Mouse (Mus musculus): ENCODE measurements around the gene Jmjd6. TPM values are rescaled to one million over a fixed set of nuclear protein-coding genes. Genes with fewer than 3 reads are reported as not detected.

The Jmjd6 gene
- 34.9 and 44.1 TPM in 2 replicates for polyA plus RNA-seq (2012; rRNA removed)

GRCm38 (mm10) chr11:116843261-116844233 lies at the start of gene Jmjd6, which contains the start of gene Mettl23:
Gene Jmjd6, minus strand, starts transcription at chr11:116843449.
Gene Mettl23, plus strand, starts transcription at chr11:116843278.
- TF ChIP-seq POLR2A (IDR thresholded peaks at IDR 0.05; ENCODE audit: borderline replicate concordance, extremely low read depth, insufficient read depth, insufficient read length, poor library complexity, severe bottlenecking) (peak; percentile 27; the same call in 1 of the 2 replicates), CTCF (IDR thresholded peaks at IDR 0.05; ENCODE audit: borderline replicate concordance, extremely low read depth, insufficient read depth, insufficient read length) (no peak)
- peak; percentile 99 for DNase-seq (ENCODE audit: low read depth)

DNA sequence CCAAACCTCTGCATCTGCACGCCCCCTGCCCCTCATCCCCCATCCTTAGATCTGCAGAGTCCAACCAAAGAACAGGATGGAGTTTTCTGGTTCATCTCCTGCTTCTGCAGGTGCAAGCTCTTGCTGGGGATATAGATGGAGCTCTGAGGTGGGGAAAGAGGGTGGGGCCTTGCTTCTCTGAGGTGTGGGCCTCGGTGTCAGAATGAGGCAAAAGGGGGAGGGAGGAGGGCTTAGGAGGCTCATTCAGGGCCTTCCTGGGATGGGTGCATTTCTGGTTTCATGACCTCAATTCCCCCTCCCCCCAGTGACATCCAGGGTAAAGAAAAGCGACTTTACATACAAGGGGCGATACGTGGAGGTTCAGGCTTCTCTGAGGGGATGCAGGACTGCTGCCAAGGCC lies 43.9 kb upstream of the Jmjd6 start:
- TF ChIP-seq CTCF (IDR thresholded peaks at IDR 0.05; ENCODE audit: borderline replicate concordance, extremely low read depth, insufficient read depth, insufficient read length) (no peak), POLR2A (IDR thresholded peaks at IDR 0.05; ENCODE audit: borderline replicate concordance, extremely low read depth, insufficient read depth, insufficient read length, poor library complexity, severe bottlenecking) (no peak)
- DNase-seq (ENCODE audit: low read depth): no peak

GRCm38 (mm10) chr11:116885275-116886151 lies 42.3 kb upstream of the Jmjd6 start:
- peak; percentile 96 for TF ChIP-seq CTCF (IDR thresholded peaks at IDR 0.05; ENCODE audit: borderline replicate concordance, extremely low read depth, insufficient read depth, insufficient read length)
- no peak for TF ChIP-seq POLR2A (IDR thresholded peaks at IDR 0.05; ENCODE audit: borderline replicate concordance, extremely low read depth, insufficient read depth, insufficient read length, poor library complexity, severe bottlenecking)
- DNase-seq (ENCODE audit: low read depth): peak; percentile 93

GRCm38 (mm10) chr11:116884061-116884460 lies 40.8 kb upstream of the Jmjd6 start:
- DNase-seq (ENCODE audit: low read depth): no peak
- TF ChIP-seq POLR2A (IDR thresholded peaks at IDR 0.05; ENCODE audit: borderline replicate concordance, extremely low read depth, insufficient read depth, insufficient read length, poor library complexity, severe bottlenecking) (no peak), CTCF (IDR thresholded peaks at IDR 0.05; ENCODE audit: borderline replicate concordance, extremely low read depth, insufficient read depth, insufficient read length) (no peak)

GRCm38 (mm10) chr11:116882446-116882845 lies 39.2 kb upstream of the Jmjd6 start:
- TF ChIP-seq CTCF (IDR thresholded peaks at IDR 0.05; ENCODE audit: borderline replicate concordance, extremely low read depth, insufficient read depth, insufficient read length) (no peak), POLR2A (IDR thresholded peaks at IDR 0.05; ENCODE audit: borderline replicate concordance, extremely low read depth, insufficient read depth, insufficient read length, poor library complexity, severe bottlenecking) (no peak)
- no peak for DNase-seq (ENCODE audit: low read depth)

DNA sequence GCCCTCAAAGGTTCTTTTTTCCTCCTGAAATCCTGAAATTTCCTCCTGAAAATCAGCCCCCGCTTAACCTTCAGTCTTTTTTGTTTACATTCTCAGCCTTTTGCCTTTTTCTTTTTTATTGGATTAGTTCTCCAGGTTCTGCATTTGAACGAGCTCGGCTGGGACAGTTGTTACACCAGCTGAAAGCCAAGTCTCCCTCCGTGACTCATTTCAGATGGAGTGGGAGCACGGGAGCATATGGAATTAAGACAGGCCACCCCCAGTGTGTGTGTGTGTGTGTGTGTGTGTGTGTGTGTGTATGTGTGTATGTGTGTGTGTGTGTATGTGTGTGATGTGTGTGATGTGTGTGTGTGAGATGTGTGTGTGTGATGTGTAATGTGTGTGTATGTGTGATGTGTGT lies 38.2 kb upstream of the Jmjd6 start:
- TF ChIP-seq POLR2A (IDR thresholded peaks at IDR 0.05; ENCODE audit: borderline replicate concordance, extremely low read depth, insufficient read depth, insufficient read length, poor library complexity, severe bottlenecking): no peak
- TF ChIP-seq CTCF (IDR thresholded peaks at IDR 0.05; ENCODE audit: borderline replicate concordance, extremely low read depth, insufficient read depth, insufficient read length): no peak
- no peak for DNase-seq (ENCODE audit: low read depth)

- TF ChIP-seq CTCF (IDR thresholded peaks at IDR 0.05; ENCODE audit: borderline replicate concordance, extremely low read depth, insufficient read depth, insufficient read length) (no peak), POLR2A (IDR thresholded peaks at IDR 0.05; ENCODE audit: borderline replicate concordance, extremely low read depth, insufficient read depth, insufficient read length, poor library complexity, severe bottlenecking) (no peak)
- DNase-seq (ENCODE audit: low read depth): peak; percentile 56
Observed at GRCm38 (mm10) chr11:116880839-116881238, 37.6 kb upstream of the Jmjd6 start.

DNA sequence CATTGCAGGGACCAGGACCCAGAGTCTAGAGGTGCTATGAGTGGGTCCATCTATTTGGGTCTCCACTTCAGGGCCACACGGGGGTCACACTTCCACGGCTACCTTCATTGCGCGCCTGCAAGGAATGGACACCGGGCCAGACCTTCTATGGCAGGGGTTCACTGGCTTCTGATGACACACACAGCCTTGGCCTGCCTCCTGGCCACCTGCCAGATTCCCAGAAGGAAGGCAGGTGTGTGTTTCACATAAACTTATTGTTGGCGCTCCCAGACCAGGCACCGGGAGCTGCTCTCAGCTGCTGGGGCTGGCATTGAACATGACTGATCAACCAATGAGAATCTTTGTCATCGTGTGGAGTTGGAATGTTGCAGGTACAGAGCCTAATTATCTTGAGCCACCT lies 35.2 kb upstream of the Jmjd6 start:
- TF ChIP-seq POLR2A (IDR thresholded peaks at IDR 0.05; ENCODE audit: borderline replicate concordance, extremely low read depth, insufficient read depth, insufficient read length, poor library complexity, severe bottlenecking): no peak
- no peak for TF ChIP-seq CTCF (IDR thresholded peaks at IDR 0.05; ENCODE audit: borderline replicate concordance, extremely low read depth, insufficient read depth, insufficient read length)
- DNase-seq (ENCODE audit: low read depth): no peak

DNA sequence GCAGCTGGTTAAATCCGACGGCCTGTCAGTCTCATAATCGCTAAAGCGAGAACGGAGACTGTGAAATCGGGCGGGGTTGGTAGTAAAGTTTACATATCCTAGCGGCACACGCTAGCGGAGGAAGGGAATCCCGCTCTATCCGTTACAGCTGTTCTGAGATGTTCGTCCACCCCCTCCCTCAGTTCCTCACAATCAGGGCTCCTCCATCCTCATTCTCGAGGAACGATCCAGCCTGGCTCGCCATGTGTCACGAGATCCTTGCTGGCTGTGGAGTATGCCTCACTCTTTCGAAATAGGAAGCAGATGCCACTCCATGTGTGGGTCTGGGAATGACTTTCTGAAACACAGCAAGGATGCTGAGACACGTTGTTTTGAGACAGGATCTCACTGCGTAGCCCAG lies 30.7 kb upstream of the Jmjd6 start:
- no peak for TF ChIP-seq POLR2A (IDR thresholded peaks at IDR 0.05; ENCODE audit: borderline replicate concordance, extremely low read depth, insufficient read depth, insufficient read length, poor library complexity, severe bottlenecking)
- peak; percentile 25 for DNase-seq (ENCODE audit: low read depth)

DNA sequence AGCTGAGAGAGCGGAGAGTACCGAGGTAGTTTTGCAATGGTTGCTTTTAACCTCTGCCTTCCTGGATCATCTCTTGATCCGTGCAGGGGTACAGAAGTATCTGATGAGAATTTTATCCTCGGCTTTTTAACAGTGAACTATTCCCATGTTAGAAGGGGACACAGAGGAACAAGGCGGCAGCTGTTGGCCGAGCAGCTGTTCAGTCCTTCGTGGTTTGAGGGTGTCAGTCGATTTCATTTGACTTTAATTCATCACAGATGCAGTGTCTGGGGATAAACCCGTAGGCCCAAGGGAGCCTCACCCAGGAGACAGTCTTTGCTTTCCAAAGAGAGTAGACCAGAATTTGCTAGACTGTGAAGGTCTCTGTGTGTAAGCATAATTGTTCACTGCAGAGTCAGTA lies 28.3 kb upstream of the Jmjd6 start:
- TF ChIP-seq POLR2A (IDR thresholded peaks at IDR 0.05; ENCODE audit: borderline replicate concordance, extremely low read depth, insufficient read depth, insufficient read length, poor library complexity, severe bottlenecking): no peak
- no peak for TF ChIP-seq CTCF (IDR thresholded peaks at IDR 0.05; ENCODE audit: borderline replicate concordance, extremely low read depth, insufficient read depth, insufficient read length)
- no peak for DNase-seq (ENCODE audit: low read depth)

DNA sequence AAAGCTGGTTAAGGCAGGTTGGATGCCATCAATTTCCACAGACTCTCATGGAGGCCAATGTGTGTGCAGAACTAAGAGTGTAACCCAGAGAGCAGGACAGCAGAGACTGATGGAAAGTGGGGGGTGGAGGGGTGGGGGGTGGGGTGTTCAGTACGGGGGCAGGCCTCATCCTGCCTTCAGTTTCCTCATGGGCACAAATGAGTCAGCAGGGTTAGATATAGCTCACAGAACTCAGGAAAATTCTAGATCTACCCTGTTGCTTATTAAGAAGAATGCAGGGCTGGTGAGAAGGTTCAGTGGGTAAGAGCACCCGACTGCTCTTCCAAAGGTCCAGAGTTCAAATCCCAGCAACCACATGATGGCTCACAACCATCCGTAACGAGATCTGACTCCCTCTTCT lies 26.4 kb upstream of the Jmjd6 start:
- TF ChIP-seq CTCF (IDR thresholded peaks at IDR 0.05; ENCODE audit: borderline replicate concordance, extremely low read depth, insufficient read depth, insufficient read length) (no peak), POLR2A (IDR thresholded peaks at IDR 0.05; ENCODE audit: borderline replicate concordance, extremely low read depth, insufficient read depth, insufficient read length, poor library complexity, severe bottlenecking) (no peak)
- DNase-seq (ENCODE audit: low read depth): no peak
